Mouse (Mus musculus) urinary bladder, adult 18-20 months (tissue): ENCODE data around the gene Aars.
"Not testable (repeated sequence)": the region's sequence is repeated elsewhere in the genome, so short reads cannot be mapped to it uniquely, and the experiment has no call there.

Experiments
- DNase-seq, 2 experiments: peaks; one replicate each; pipeline ENCODE4 v3.0.0; 2022; ENCODE audit warnings: low spot score in 2 of 2, mixed read lengths in 2 of 2

Aars gene

GRCm38 (mm10) chr8:111093865-111094718 lies 61.1 kb downstream of the Aars start, which contains the start of gene Pdpr:
Gene Pdpr (plus strand): TSS chr8:111094630.
- peak; percentile 88 to 94 for DNase-seq

- not testable (repeated sequence) for DNase-seq
Observed at GRCm38 (mm10) chr8:111094719-111095302, 61.9 kb downstream of the Aars start.
